Mouse (Mus musculus) bone marrow macrophage, adult 2 months (primary cell): ENCODE measurements around the gene Tarbp1. TPM values are rescaled to one million over a fixed set of nuclear protein-coding genes. Genes with fewer than 3 reads are reported as not detected.

Source experiments
- H3K27ac ChIP-seq: 2 replicates; pipeline ENCODE4 v1.5.1; 2012; ENCODE audit warnings: low read depth, low read length; ENCODE audit not compliant: insufficient read depth
- H3K4me1 ChIP-seq: 2 replicates; pipeline ENCODE4 v1.6.1; 2012; ENCODE audit warnings: low read length; ENCODE audit not compliant: control insufficient read depth, insufficient read depth
- H3K4me3 ChIP-seq: 2 replicates; pipeline ENCODE4 v1.5.1; 2012; ENCODE audit warnings: mild to moderate bottlenecking, low read length, moderate library complexity; ENCODE audit not compliant: insufficient read depth
- CTCF ChIP-seq: IDR thresholded peaks from 2 replicates; pipeline ENCODE4 v1.5.1; 2012; ENCODE audit warnings: low read depth, mild to moderate bottlenecking, low read length, moderate library complexity
- POLR2A ChIP-seq: IDR thresholded peaks from 2 replicates; pipeline ENCODE4 v1.6.1; 2012; ENCODE audit warnings: mild to moderate bottlenecking, low read depth, low read length, borderline replicate concordance
- polyA plus RNA-seq: library from polyadenylated mRNA; stranded (reverse); fragments of >200 nt; gene quantifications from 2 replicates; pipeline ENCODE4 v1.2.4, GENCODE M21; 2012; ENCODE audit not compliant: missing spikeins, insufficient read depth, insufficient read length

Tarbp1 gene
- polyA plus RNA-seq, 1 experiment: 2.1 TPM

DNA sequence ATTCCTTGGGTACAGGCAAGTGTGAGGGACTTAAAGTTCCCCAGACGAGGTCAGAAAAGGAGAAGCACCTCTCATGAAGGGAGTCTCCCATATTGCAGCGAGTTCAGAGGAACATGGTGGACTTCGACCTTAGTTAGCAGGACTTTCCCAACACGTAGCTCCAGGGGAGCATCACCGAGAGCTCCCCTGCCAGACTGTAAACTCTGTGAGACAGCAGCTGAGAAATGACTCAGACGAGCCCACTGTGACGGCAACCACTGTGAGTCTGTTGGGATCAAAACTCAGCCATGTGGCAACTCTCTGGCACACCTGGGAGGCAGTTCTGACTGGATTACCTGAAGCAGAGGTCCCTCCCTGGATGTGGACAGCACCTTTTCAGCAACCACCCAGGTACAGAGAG is 10.8 kb downstream of the Tarbp1 start:
- no peak for TF ChIP-seq POLR2A
- no peak for TF ChIP-seq CTCF
- peaks cover 6% of the 10 kb centered on the region; the same call in 1 of the 2 replicates for H3K4me1 ChIP-seq
- H3K4me3 ChIP-seq: no peak overlapping the region
- H3K27ac ChIP-seq: no peak overlapping the region

DNA sequence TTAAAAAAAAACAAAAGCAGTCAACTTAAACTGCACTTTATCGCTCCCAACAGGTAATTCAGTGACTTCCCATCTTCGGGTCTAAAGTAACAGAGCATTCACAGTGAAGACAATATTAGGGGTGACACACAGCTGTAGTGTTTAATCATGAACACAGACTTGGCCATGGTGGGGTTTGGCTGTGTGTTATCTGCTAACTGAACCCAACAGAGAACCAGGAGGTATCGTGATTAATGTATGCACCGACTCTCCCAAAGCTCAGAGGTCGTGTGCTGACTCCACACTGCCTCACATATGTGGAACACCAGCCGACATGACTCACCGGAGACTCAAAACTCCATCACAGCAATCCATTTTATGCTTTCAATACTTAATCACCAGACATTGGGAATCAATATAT is 13.1 kb downstream of the Tarbp1 start:
- Histone ChIP-seq H3K27ac (no peak overlapping the region), H3K4me1 (peaks cover 6% of the 10 kb centered on the region; the same call in 1 of the 2 replicates), H3K4me3 (no peak overlapping the region)
- TF ChIP-seq POLR2A (no peak), CTCF (no peak)

DNA sequence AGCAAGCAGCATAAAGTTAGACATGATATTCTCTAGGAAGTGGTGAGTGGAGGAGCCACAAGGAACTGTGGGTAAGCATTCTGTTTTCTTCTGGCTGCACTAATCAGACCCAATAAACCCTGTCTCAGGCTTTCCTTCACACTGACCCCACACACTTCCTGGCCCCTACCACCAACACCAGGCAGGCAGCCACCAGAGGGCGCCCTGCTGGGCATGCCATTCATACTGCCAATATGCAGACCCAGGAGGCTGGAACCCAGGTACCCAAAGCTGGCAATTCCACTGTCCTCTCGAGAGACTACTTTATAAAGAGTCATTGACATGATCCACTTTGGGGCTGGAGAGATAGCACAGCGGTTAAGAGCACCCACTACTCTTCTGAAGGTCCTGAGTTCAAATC is 14.6 kb downstream of the Tarbp1 start:
- TF ChIP-seq POLR2A (no peak), CTCF (peak; percentile 83)
- Histone ChIP-seq H3K4me3 (no peak overlapping the region), H3K27ac (no peak overlapping the region), H3K4me1 (peaks cover 6% of the 10 kb centered on the region; the same call in 1 of the 2 replicates)

DNA sequence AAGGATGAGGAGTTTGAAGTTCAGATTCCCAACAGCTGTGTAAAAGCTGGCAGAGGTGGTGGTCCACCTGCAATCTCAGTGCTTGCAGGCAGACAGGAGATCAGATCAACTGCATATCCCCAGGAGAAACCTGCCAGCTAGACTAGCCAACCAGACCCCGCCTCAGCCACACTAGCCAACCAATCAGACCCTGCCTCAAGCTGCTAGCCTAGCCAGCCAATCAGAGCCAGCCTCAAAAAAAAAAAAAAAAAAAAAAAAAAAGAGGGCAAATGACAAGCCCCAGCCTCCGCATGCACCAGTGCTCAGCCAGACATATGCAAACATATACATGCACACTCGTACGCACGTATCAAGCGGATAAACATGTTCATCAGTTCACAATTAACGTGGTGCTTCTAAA is 19.5 kb downstream of the Tarbp1 start:
- Histone ChIP-seq H3K4me1 (no peaks in the 10 kb centered on the region), H3K27ac (no peak overlapping the region), H3K4me3 (no peak overlapping the region)
- TF ChIP-seq POLR2A (no peak), CTCF (no peak)

DNA sequence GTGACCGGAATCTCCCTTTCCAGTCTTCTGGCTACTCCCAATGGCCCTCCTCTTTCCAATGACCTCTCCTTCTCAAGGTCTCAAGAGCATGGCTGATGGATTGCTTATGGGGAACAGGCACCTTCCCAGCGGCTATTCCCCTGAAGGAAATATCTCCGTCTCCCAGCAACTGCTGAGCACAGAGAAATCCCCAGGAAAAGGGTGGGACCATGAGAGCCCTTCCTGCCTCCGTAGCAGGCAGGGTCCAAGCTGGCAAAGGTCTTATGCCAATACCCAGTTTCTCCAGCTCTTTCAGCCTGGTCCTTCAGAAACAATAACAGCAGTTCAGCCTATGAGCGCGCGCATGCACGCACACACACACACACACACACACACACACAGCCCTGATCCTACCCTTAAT is 23.7 kb downstream of the Tarbp1 start:
- Histone ChIP-seq H3K4me3 (no peak overlapping the region), H3K27ac (no peak overlapping the region), H3K4me1 (no peaks in the 10 kb centered on the region)
- no peak for TF ChIP-seq CTCF
- no peak for TF ChIP-seq POLR2A

DNA sequence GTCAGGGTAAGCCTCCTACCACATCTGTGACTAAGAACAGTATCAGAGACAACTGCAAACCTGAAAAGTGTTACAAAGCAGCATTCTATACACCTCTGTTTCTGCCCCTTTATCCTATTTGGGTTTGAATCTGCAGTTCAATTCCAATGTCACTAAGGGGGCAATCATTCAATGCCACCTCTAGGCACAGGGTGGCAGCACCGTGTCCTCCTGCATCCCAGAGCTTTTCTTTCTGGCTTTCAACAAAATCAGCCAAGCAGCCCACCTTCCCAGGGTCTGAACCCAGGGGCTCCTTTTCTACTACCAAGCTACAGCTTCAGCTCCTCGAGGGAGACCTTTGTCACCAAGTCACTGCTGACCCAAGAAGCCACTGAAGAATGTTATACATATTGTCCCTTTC is 35.9 kb downstream of the Tarbp1 start:
- H3K4me3 ChIP-seq: no peak overlapping the region
- TF ChIP-seq POLR2A: no peak
- no peak for TF ChIP-seq CTCF
- H3K4me1 ChIP-seq: 0 out of 2 replicates have a peak, but pooled peaks cover 2% of the 10 kb centered on the region
- no peak overlapping the region for H3K27ac ChIP-seq

DNA sequence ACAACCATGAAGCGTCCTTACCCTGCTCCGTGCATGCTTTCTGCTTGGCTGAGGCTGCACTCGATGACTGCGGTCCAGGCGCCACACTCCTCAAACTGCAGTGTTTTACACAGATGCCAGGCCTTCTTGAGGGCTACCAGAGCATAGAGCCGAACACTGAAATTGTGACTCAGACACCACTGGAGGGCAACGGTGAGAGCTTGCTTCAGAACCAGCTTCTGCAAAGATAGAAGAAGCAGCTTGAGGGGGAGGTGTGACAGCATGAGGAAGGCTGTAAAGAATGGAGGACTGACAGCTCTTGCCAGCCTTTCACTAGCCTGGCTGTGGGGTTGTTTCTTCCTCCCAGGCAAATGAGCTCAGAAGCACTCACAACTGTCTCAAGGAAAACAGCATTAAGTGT is 41.0 kb downstream of the Tarbp1 start:
- no peak for TF ChIP-seq CTCF
- no peak for TF ChIP-seq POLR2A
- Histone ChIP-seq H3K4me3 (no peak overlapping the region), H3K27ac (no peak overlapping the region), H3K4me1 (no peaks in the 10 kb centered on the region)

DNA sequence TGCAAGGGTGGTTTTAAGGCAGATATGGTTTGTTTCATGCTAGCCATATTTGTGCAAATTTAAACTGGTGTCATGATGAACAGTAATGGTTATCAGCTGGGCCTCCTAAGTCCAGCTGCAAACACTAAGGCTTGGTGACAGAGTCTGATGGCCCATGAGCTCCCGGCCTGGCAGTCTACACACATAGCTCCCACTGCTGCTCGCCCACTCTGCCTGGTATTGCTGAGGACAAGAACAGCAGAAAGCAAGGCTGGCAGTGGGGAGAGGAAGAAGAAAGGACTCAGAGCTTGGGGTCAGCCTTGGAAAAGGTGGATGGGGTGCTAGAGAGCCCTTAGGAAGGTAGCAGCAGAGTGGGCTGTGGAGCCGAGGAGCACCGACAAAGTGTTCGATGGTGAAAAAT is 45.2 kb downstream of the Tarbp1 start:
- Histone ChIP-seq H3K4me1 (no peaks in the 10 kb centered on the region), H3K4me3 (no peak overlapping the region), H3K27ac (no peak overlapping the region)
- no peak for TF ChIP-seq CTCF
- no peak for TF ChIP-seq POLR2A

DNA sequence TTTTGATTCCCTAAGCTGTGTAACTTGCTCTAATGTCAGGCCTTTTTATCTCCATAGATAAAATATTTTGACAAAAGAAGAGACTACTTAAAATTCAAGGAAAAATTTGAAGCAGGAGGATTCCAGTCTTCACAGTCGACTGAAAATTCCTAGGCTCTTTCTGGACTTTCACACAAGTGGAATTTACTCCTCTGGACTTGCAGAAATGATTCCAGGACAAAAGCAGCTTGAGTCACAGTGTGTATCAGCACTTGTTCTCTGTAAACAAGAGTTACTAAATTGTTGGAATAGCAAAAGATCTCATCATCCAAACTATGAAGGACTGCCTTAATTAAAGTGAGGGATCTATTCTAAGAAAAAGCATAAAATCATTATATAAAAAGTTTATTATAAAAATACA is 49.9 kb downstream of the Tarbp1 start:
- Histone ChIP-seq H3K4me3 (no peak overlapping the region), H3K27ac (no peak overlapping the region), H3K4me1 (no peaks in the 10 kb centered on the region)
- TF ChIP-seq POLR2A (no peak), CTCF (no peak)

DNA sequence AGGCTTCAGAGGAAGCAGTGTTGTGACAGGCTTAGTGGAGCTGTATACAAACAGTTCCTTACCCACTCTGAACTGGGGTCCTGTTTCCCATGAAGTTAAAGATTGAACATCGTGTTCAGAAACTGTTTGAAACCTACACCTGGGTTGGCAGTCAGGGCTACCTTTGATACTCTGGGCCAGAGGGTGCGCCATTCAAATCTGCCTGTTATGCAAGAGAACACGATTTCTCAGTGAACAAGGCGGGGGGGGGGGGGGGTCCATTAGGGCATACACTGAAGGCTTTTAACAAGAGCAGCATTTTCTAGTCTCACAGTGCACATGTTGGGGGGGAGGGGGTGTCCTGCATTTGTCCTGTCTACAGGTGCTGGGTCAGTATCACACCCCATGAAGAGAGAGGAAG is 50.7 kb downstream of the Tarbp1 start:
- Histone ChIP-seq H3K4me1 (no peaks in the 10 kb centered on the region), H3K4me3 (no peak overlapping the region), H3K27ac (no peak overlapping the region)
- no peak for TF ChIP-seq CTCF
- TF ChIP-seq POLR2A: no peak

DNA sequence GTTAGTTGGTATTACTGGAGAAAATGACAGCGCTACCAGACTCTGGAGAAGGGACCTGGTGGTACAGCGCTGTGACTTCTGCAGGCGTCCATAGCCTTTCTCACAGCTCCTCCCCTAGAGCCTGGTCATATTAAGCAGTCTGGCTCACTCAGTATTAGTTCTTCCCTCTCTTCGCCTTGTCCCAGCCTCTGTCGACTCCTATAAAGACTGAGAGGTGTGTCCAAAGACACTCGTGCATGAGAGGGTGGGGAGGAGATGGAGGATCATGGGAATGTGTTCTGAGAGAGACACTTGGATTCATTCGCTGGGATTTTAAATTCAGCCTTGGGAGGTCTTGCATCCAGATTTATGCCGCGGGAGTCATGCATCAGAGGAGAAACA is 52.0 kb downstream of the Tarbp1 start:
- peak overlapping the region; percentile 74 for H3K4me3 ChIP-seq
- TF ChIP-seq CTCF (no peak), POLR2A (no peak)
- no peaks in the 10 kb centered on the region for H3K4me1 ChIP-seq
- peak overlapping the region; percentile 32 for H3K27ac ChIP-seq

DNA sequence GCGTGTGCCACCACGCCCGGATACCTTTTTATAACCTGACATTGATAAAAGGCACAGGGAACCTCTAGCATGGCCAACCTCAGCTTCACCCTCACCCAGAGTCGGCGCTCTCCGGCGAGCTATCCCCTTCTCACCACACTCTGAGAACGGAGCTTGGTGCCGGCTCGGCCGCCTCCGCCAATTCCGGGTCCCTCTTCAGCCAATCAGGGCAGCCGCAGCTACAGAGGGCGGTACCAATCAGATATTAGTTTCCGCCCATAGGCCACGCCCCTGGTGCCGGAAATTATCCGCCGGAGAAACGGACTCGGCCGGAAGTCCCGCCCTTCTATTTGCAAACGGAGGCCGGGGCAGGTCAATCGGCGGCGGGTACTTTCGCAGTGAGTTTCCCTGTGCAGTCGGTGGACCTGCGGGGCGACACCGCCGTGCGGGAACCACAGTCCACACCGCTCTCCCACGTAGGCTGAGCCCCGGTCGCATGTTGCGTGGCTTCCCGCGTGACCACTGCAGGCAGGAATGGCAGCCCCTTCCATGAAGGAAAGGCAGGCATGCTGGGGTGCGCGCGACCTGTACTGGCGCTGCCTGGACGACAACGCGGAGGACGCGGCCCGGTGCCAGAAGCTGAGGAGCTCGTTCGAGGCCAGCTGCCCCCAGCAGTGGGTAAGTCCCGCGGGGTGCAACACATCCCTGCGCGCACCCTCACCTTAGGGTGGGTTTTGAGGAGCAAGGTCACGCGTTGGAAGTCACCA is 52.5 kb downstream of the Tarbp1 start, which contains the start of gene Coa6:
TSS of gene Coa6 (plus strand) at position 342 of the 746 bp plus-strand sequence.
- peak within 1 kb of the TSS; percentile 78 for H3K4me3 ChIP-seq
- H3K4me1 ChIP-seq: no peaks in the 10 kb centered on the region
- peak within 1 kb of the TSS; percentile 32 for H3K27ac ChIP-seq
- TF ChIP-seq CTCF (no peak), POLR2A (no peak)
